Mouse (Mus musculus) G1E (cell line): ENCODE measurements at regions not wholly inside any gene's neighbourhood (a gene's known extent, or its start where the extent isn't known, plus 50 kb on each side); places are given as distances from the start of the nearest gene placed in this dataset.

ENCODE experiments used
- CTCF ChIP-seq: IDR thresholded peaks from 2 replicates; pipeline ENCODE4 v1.5.1; 2012; ENCODE audit warnings: low read depth, low read length, inconsistent platforms, mixed read lengths
- GATA1 ChIP-seq: IDR thresholded peaks from 2 replicates; pipeline ENCODE4 v1.6.1; 2012; ENCODE audit warnings: borderline replicate concordance, low read length, inconsistent platforms, mixed read lengths
- GATA2 ChIP-seq: IDR thresholded peaks from 2 replicates; pipeline ENCODE4 v1.6.1; 2012; ENCODE audit warnings: low read depth, low read length, inconsistent platforms, borderline replicate concordance
- POLR2AphosphoS5 ChIP-seq: IDR thresholded peaks from 2 replicates; pipeline ENCODE4 v1.6.1; 2012; ENCODE audit warnings: low read depth, low read length, inconsistent platforms; ENCODE audit not compliant: insufficient replicate concordance
- TAL1 ChIP-seq: conservative IDR thresholded peaks from 2 replicates; pipeline ENCODE4 v1.6.1; 2012; ENCODE audit warnings: low read depth, low read length, inconsistent platforms, mixed read lengths

DNA sequence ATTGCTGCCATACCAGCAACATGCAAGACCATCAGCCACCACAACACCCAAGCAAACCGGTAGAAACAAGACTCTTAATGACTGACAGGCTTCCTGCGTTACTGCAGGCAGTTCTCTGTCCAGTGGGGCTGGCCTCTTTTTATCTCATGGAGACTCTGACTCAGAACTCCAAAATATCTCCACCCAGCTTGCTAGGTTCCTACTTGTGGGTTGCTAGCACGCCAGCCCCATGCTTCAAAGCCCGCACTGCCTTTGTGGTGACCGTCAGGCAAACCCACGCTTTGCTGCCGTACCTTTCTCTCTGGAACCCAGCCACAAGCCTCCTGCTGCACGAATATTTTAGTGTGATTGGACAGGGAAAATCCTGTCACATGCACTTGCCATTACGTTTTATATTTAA, 248.7 kb upstream of the Ccdc54 start:
- TF ChIP-seq GATA1, result no peak
- TF ChIP-seq TAL1, result no peak
- no peak for TF ChIP-seq POLR2AphosphoS5
- no peak for TF ChIP-seq CTCF
- no peak for TF ChIP-seq GATA2
